Mouse (Mus musculus) intestine, embryonic 16.5 days (tissue): ENCODE measurements at regions not wholly inside any gene's neighbourhood (a gene's known extent, or its start where the extent isn't known, plus 50 kb on each side); places are given as distances from the start of the nearest gene placed in this dataset.
A peak's percentile ranks its signal among the peaks of the same experiment; 100 is the strongest.
"Not testable (repeated sequence)": the region's sequence is repeated elsewhere in the genome, so short reads cannot be mapped to it uniquely, and the experiment has no call there.

Experiments
- ATAC-seq: fragments of 200-750 bp; cut with Nextera tagmentation; 2 replicates; pipeline ENCODE4 v1.8.0; 2017; ENCODE audit warnings: moderate TSS enrichment, moderate library complexity
- H3K27ac ChIP-seq: fragments of 300-500 bp; sonication (generic); 2 replicates; pipeline ENCODE4 v1.5.1; 2014; ENCODE audit warnings: mild to moderate bottlenecking, low read length
- H3K27me3 ChIP-seq: fragments of 300-500 bp; sonication (generic); replicated peaks from 2 replicates; pipeline ENCODE4 v1.6.1; 2014; ENCODE audit warnings: low read length, control low read depth, mixed read lengths; ENCODE audit not compliant: control insufficient read depth, insufficient read depth
- H3K36me3 ChIP-seq: fragments of 300-500 bp; sonication (generic); 2 replicates; pipeline ENCODE4 v1.6.1; 2014; ENCODE audit warnings: low read length, control low read depth; ENCODE audit not compliant: control insufficient read depth, insufficient read depth
- H3K4me1 ChIP-seq: fragments of 300-500 bp; sonication (generic); 2 replicates; pipeline ENCODE4 v1.6.1; 2014; ENCODE audit warnings: low read length, control low read depth, mixed read lengths; ENCODE audit not compliant: control insufficient read depth, insufficient read depth
- H3K4me2 ChIP-seq: fragments of 300-500 bp; sonication (generic); 2 replicates; pipeline ENCODE4 v1.6.1; 2014; ENCODE audit warnings: low read depth, low read length, control low read depth
- H3K4me3 ChIP-seq: fragments of 300-500 bp; sonication (generic); 2 replicates; pipeline ENCODE4 v1.5.1; 2014; ENCODE audit warnings: mild to moderate bottlenecking, low read length
- H3K9ac ChIP-seq: fragments of 300-500 bp; sonication (generic); 2 replicates; pipeline ENCODE4 v1.6.1; 2014; ENCODE audit warnings: low read depth, low read length
- H3K9me3 ChIP-seq: fragments of 300-500 bp; sonication (generic); 2 replicates; pipeline ENCODE4 v1.6.1; 2016; ENCODE audit warnings: low read length, control low read depth; ENCODE audit not compliant: control insufficient read depth
- WGBS: fragments of 180-500 bp; shearing (Covaris S2); extraction: QIAGEN DNeasy Blood & Tissue Kit; methylation state at CpG from one replicate; pipeline ENCODE4 v1.1.7; 2014; 5-methylcytosine and 5-hydroxymethylcytosine counted together

DNA sequence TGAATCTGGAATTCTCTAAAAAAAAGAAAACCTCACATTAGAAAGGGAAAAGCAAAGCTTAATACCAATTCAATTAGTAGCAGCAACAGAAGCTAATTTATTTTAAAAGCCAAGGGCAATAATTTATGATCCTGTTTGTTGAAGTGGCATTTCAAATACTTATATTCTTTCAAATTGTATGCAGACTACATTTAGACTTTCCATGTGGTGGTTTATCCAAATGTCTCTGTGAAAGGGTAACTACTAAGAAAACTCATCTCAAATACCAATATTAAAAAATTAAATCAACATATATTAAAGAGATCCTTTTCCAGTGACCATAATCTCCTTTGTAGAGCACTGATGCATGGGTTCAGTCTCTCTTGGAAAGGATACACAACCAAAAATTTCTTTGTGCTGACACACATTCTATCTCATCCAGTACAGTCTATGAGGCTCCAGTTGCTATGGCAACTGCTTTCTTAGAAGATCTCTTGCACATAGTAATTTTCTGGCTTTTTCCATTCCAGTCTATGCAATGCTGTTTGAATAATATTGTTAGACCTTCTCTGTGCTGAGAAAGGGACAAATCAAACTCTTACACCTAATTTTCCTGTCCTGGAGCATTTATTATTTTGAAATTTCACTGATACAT, 102.3 kb upstream of the Ctso start:
- no peaks in the 10 kb centered on the region for H3K4me1 ChIP-seq
- no peaks in the 10 kb centered on the region for H3K9me3 ChIP-seq
- H3K9ac ChIP-seq = no peak overlapping the region
- no peaks in the 10 kb centered on the region for H3K27me3 ChIP-seq
- ATAC-seq = no peak
- H3K4me3 ChIP-seq = no peak overlapping the region
- H3K4me2 ChIP-seq = no peak overlapping the region
- H3K36me3 ChIP-seq = no peaks in the 10 kb centered on the region
- H3K27ac ChIP-seq = no peak overlapping the region

DNA sequence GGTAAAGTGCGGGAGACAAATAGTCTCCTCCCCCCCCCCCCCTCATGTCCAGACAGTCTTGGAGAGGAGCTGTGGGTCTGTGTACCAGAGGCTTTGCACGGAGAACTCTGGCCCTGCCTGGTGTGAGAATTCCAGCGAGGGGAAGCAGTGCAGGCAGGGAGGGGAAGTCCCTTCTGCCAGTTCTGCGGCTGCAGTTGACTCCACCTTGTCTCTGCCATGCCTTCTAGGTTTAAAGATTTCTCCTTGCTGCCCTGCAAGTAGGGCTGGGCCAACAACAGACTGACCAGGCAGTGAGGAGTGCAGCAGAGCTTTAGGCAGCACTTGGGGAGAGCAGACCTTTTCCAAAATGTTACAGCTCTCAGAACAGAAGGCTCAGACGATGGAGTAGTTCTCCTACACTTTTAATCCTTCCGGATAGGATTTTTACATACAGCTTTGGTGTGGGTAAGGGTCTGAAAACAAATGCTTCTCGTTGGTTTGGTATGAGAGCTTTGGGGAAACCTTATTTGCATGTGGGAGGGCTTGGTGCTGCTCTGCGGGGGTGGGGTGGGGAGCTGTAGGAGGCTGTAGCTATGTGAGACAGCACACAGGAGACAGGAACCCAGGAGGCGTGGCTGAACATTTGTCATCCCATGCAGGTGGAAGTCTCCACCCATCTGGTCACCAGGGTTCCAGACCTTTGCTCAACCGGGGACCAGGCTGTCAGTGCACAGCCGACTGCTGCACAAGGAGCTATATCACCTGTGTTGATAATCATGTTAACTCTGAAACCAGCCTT, 96.8 kb upstream of the Ctso start:
- peak overlapping the region; percentile 25 for H3K4me2 ChIP-seq
- WGBS = 4% methylated on average over 11 of the region's 11 CpGs
- H3K9ac ChIP-seq = no peak overlapping the region
- peak overlapping the region; percentile 24 for H3K4me3 ChIP-seq
- H3K27me3 ChIP-seq = no peaks in the 10 kb centered on the region
- H3K36me3 ChIP-seq = no peaks in the 10 kb centered on the region
- peak overlapping the region; percentile 1; the same call in 1 of the 2 replicates for H3K27ac ChIP-seq
- peak; percentile 97 for ATAC-seq
- 0 out of 2 replicates have a peak, but pooled peaks cover 2% of the 10 kb centered on the region for H3K4me1 ChIP-seq
- H3K9me3 ChIP-seq = no peaks in the 10 kb centered on the region

- H3K27me3 ChIP-seq = no peaks in the 10 kb centered on the region
- no peak overlapping the region for H3K4me3 ChIP-seq
- no peak overlapping the region for H3K9ac ChIP-seq
- 0 out of 2 replicates have a peak, but pooled peaks cover 2% of the 10 kb centered on the region for H3K4me1 ChIP-seq
- WGBS = 65% methylated on average over 7 of the region's 7 CpGs
- no peaks in the 10 kb centered on the region for H3K36me3 ChIP-seq
- H3K27ac ChIP-seq = no peak overlapping the region
- ATAC-seq = peak; percentile 71
- H3K9me3 ChIP-seq = no peaks in the 10 kb centered on the region
- H3K4me2 ChIP-seq = no peak overlapping the region; the same call in 1 of the 2 replicates
Measured at GRCm38 (mm10) chr3:81836478-81836877, 95.9 kb upstream of the Ctso start.

DNA sequence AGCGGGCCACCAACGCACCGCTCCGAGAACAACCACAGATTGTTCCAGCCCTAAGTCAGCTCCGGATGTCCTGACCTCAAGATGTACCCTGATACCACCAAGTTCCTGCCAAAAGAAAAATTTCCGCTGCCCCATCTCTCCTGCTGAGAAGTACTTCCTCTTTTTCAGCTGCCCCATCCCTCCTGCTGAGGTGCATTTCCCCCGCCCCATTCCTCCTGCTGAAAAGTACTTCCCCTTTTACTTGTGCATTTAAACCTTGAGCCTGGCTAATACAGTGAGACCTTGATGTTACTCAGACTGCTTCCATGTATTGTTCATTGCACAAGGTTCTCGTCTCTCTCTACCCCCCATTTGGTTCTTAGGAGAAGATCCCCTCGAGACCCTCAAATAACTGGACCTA, 94.3 kb upstream of the Ctso start:
- not testable (repeated sequence) for ATAC-seq, H3K36me3 ChIP-seq, H3K27me3 ChIP-seq, H3K4me2 ChIP-seq, H3K4me3 ChIP-seq, H3K27ac ChIP-seq, H3K9me3 ChIP-seq, H3K4me1 ChIP-seq, H3K9ac ChIP-seq
- 95% methylated on average over 9 of the region's 9 CpGs for WGBS

DNA sequence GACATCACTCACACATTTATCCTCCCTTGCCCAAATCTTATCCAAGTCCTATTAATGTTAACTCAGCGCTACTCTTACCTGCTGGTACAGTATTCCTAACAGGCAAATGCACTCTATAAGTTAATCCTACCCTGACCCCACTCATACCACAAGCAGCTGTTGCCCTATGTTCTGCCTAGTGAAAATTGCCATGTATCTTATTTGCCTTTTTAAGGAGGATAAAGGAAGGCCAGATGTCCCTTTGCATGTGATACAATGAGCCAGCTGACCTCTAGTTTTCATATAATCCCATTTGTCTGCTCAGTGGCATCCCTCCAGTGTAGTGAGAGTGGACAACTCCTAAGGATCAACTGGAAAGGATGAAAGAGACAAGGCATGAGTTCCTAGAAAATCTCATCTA, 67.9 kb upstream of the Ctso start:
- Histone ChIP-seq H3K9ac (no peak overlapping the region), H3K4me1 (no peaks in the 10 kb centered on the region)
- WGBS = 82% methylated on average over 1 of the region's 1 CpGs

More for the DNA sequence above, 67.9 kb upstream of the Ctso start:
- no peak overlapping the region for H3K4me2 ChIP-seq
- ATAC-seq = no peak
- H3K27ac ChIP-seq = no peak overlapping the region
- no peak overlapping the region for H3K4me3 ChIP-seq
- H3K36me3 ChIP-seq = no peaks in the 10 kb centered on the region
- no peaks in the 10 kb centered on the region for H3K27me3 ChIP-seq
- H3K9me3 ChIP-seq = no peaks in the 10 kb centered on the region
